Mouse (Mus musculus) left cerebral cortex, adult 8-10 months (tissue): ENCODE data around the gene Adcyap1r1. TPM values are rescaled to one million over a fixed set of nuclear protein-coding genes. Genes with fewer than 3 reads are reported as not detected.

Experiments used
- microRNA-seq, 2 experiments: library from miRNA; unstranded; fragments of <30 nt; microRNA quantifications; one replicate each; pipeline ENCODE4 v1.2.0; 2022
- total RNA-seq, 4 experiments: library from RNA; stranded (reverse); gene quantifications; 2 replicates each; pipeline ENCODE4 v1.2.4; 2022

Gene Adcyap1r1
- total RNA-seq, 4 experiments from 2014 or later = 119 to 131 (median 123) TPM

Small RNA genes lying within 50 kb of the gene (microRNA-seq; reads per million reads assigned to microRNA genes)
- gene Gm44352 = 0 reads per million in 2 experiments

Other genes with a start within 250 kb of the Adcyap1r1 start
- gene Mindy4, start 248.6 kb upstream of the Adcyap1r1 start, total RNA-seq = 10 to 100 TPM in 3 of 4 experiments, 1 to 10 TPM in 1; 9.1 to 12.6 (median 10.6) TPM
- gene Aqp1, start 115.5 kb upstream of the Adcyap1r1 start, total RNA-seq = 1 to 10 TPM in 3 of 4 experiments, under 1 TPM in 1; 0.59 to 4.8 (median 1.4) TPM
- gene Ghrhr, start 75.7 kb upstream of the Adcyap1r1 start, total RNA-seq = not detected
- 10 to 100 TPM; 44.9 to 56.5 (median 48.9) TPM for gene Neurod6, start 229.3 kb downstream of the Adcyap1r1 start, total RNA-seq